Mouse (Mus musculus) layer of hippocampus, postnatal 25 days (tissue): ENCODE measurements around the gene Psmf1. TPM values are rescaled to one million over a fixed set of nuclear protein-coding genes. Genes with fewer than 3 reads are reported as not detected.

Experiments
- total RNA-seq, 2 experiments: library from RNA; stranded (reverse); gene quantifications; 2 replicates each; pipeline ENCODE4 v1.2.3; 2021

Psmf1 gene
- total RNA-seq, 2 experiments from 2014 or later, result 33.3 to 34.0 TPM

Other genes with a start within 250 kb of the Psmf1 start
- 100 to 1,000 TPM; 877 to 984 TPM for gene Fkbp1a, start 201.7 kb downstream of the Psmf1 start, total RNA-seq
- 1 to 10 TPM; 1.5 TPM for gene Sdcbp2, start 171.6 kb downstream of the Psmf1 start, total RNA-seq
- 100 to 1,000 TPM; 380 to 402 TPM for gene Snph, start 111.6 kb downstream of the Psmf1 start, total RNA-seq
- 1 to 10 TPM in 1 of 2 experiments, under 1 TPM in 1; 0.89 to 1.2 TPM for gene Rad21l, start 75.7 kb downstream of the Psmf1 start, total RNA-seq
- gene Tmem74b, start 42.2 kb downstream of the Psmf1 start, total RNA-seq, result 1 to 10 TPM; 4.6 to 4.7 TPM
- gene Rspo4, start 98.7 kb upstream of the Psmf1 start, total RNA-seq, result not detected
- under 1 TPM; 0.30 to 0.96 TPM for gene Angpt4, start 167.0 kb upstream of the Psmf1 start, total RNA-seq
- gene Fam110a, start 236.0 kb upstream of the Psmf1 start, total RNA-seq, result 1 to 10 TPM; 7.7 to 8.5 TPM